Mouse (Mus musculus) regulatory T cell (primary cell): ENCODE data around the gene Rsrc1.

Experiments
- in situ Hi-C: fragments of 300-600 bp; cut with MboI, MseI; formaldehyde crosslinking; loops from one replicate; pipeline ENCODE4 v1.15.1; 2025; ENCODE audit warnings: high pct_unique_total_duplicates

The Rsrc1 gene

GRCm38 (mm10) chr3:66981101-66981661 lies at the start of gene Rsrc1:
Gene Rsrc1, plus strand, starts transcription at chr3:66981390.
- in situ Hi-C loops = loop anchor here (25.0 kb wide), 2 partner anchors 356 to 1806 kb away; no protein-coding TSS in a partner anchor

- in situ Hi-C loops = no loop called here
Observed at GRCm38 (mm10) chr3:66939675-66940074, 41.5 kb upstream of the Rsrc1 start.

- in situ Hi-C loops = no loop called here
Observed at GRCm38 (mm10) chr3:66955126-66955525, 26.1 kb upstream of the Rsrc1 start.

- in situ Hi-C loops = no loop called here
Observed at GRCm38 (mm10) chr3:66959972-66960371, 21.2 kb upstream of the Rsrc1 start.

- in situ Hi-C loops = no loop called here
Observed at GRCm38 (mm10) chr3:66964884-66965283, 16.3 kb upstream of the Rsrc1 start.

GRCm38 (mm10) chr3:66967508-66967907 lies 13.7 kb upstream of the Rsrc1 start:
- in situ Hi-C loops = no loop called here

GRCm38 (mm10) chr3:66970261-66970660 lies 10.9 kb upstream of the Rsrc1 start:
- in situ Hi-C loops = loop anchor here (10.0 kb wide), 1 partner anchor 605 kb away; no protein-coding TSS in a partner anchor

GRCm38 (mm10) chr3:66970661-66971331 lies 10.4 kb upstream of the Rsrc1 start:
- in situ Hi-C loops = loop anchor here (10.0 kb wide), 1 partner anchor 604 kb away; no protein-coding TSS in a partner anchor

GRCm38 (mm10) chr3:66972191-66972950 lies 8.8 kb upstream of the Rsrc1 start:
- in situ Hi-C loops = loop anchor here (10.0 kb wide), 1 partner anchor 602 kb away; no protein-coding TSS in a partner anchor

GRCm38 (mm10) chr3:66973391-66973943 lies 7.7 kb upstream of the Rsrc1 start:
- in situ Hi-C loops = loop anchor here (10.0 kb wide), 1 partner anchor 601 kb away; no protein-coding TSS in a partner anchor

GRCm38 (mm10) chr3:66974501-66974900 lies 6.7 kb upstream of the Rsrc1 start:
- in situ Hi-C loops = loop anchor here (10.0 kb wide), 1 partner anchor 600 kb away; no protein-coding TSS in a partner anchor

- in situ Hi-C loops = loop anchor here (10.0 to 25.0 kb wide), 3 partner anchors 360 to 1810 kb away; no protein-coding TSS in a partner anchor
Observed at GRCm38 (mm10) chr3:66976889-66977615, 4.1 kb upstream of the Rsrc1 start.

GRCm38 (mm10) chr3:66977811-66978456 lies 3.3 kb upstream of the Rsrc1 start:
- in situ Hi-C loops = loop anchor here (10.0 to 25.0 kb wide), 3 partner anchors 359 to 1809 kb away; no protein-coding TSS in a partner anchor

- in situ Hi-C loops = loop anchor here (10.0 to 25.0 kb wide), 3 partner anchors 359 to 1809 kb away; no protein-coding TSS in a partner anchor
Observed at GRCm38 (mm10) chr3:66978457-66979381, 2.5 kb upstream of the Rsrc1 start.

GRCm38 (mm10) chr3:66979491-66979890 lies 1.7 kb upstream of the Rsrc1 start:
- in situ Hi-C loops = loop anchor here (10.0 to 25.0 kb wide), 3 partner anchors 358 to 1808 kb away; no protein-coding TSS in a partner anchor

- in situ Hi-C loops = loop anchor here (25.0 kb wide), 2 partner anchors 357 to 1807 kb away; no protein-coding TSS in a partner anchor
Observed at GRCm38 (mm10) chr3:66980111-66980975, 847 bp upstream of the Rsrc1 start.

GRCm38 (mm10) chr3:66981706-66982105 lies 516 bp downstream of the Rsrc1 start, which contains the start of gene Shox2:
Gene Shox2, minus strand, starts transcription at chr3:66981771.
- in situ Hi-C loops = loop anchor here (25.0 kb wide), 2 partner anchors 356 to 1806 kb away; no protein-coding TSS in a partner anchor
